Mouse (Mus musculus): Measurements from ENCODE around the gene Pias3.
"Not testable (repeated sequence)": the region's sequence is repeated elsewhere in the genome, so short reads cannot be mapped to it uniquely, and the experiment has no call there.

Gene Pias3

DNA sequence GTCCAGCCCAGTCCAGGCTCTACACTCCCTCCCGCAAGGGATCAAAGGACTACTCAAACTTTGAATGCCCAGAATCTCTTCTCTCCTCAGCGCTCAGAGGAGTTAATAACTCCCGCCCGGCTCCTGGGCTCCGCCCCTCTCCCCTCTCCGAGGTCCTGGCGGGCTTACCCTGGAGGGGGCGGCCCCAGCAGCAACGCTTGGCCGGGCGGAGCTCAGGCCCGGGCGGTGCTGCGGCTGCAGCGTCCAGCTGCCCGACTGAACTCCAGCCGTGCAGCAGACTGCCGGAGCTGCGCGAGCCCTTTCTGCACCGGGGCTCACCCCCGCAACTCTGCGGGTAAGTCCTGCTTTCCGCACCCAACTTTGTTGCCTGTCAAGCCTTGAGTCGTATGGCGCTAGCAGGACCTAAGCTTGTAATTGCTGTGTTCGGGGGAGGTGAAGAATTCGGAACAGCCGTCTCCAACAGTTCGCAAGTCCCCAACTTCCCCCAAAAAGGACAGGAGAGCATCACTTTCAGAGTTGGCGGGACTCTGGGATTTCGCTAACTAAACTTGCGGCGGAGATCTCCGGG lies at the start of gene Pias3:
Pias3 (plus strand) TSS at position 187 of the 568 bp plus-strand sequence.
- peak; percentile 61 to 66 for DNase-seq

DNA sequence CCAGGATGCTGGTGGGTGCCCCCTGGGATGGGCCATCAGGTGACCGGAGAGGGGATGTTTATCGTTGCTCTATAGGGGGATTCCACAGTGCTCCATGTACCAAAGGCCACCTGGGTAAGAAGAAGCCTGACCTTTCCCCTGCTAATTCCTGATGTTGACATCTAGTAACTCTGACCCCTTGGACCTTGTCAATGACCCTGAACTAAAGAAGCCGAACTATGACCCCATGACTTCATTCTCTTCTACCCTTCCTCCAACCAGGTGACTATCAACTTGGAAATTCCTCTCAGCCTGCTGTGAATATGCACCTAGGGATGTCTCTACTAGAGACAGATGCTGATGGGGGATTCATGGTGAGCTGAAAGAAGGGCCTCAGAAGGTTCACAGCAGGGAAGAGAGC lies 48.8 kb upstream of the Pias3 start:
- no peak for DNase-seq

DNA sequence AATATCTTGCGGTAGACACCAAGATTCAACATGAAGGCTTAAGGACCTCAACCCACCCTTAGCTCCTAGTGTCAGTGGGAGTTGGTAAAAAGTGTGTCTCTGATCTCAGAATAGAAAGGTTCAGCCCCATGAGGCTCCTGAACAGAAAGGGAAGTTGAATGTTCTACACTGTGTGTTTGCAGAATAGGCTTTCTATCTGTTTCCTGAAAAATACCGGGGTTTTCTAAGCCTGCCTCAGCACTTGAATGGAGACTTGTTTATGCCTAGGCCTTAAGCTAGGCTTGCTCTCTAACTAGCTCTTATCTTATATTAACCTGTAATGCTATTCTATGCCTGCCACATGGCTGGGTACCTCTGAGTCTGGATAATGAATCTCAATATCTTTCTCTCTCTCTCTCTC lies 35.3 kb upstream of the Pias3 start:
- DNase-seq = no peak

DNA sequence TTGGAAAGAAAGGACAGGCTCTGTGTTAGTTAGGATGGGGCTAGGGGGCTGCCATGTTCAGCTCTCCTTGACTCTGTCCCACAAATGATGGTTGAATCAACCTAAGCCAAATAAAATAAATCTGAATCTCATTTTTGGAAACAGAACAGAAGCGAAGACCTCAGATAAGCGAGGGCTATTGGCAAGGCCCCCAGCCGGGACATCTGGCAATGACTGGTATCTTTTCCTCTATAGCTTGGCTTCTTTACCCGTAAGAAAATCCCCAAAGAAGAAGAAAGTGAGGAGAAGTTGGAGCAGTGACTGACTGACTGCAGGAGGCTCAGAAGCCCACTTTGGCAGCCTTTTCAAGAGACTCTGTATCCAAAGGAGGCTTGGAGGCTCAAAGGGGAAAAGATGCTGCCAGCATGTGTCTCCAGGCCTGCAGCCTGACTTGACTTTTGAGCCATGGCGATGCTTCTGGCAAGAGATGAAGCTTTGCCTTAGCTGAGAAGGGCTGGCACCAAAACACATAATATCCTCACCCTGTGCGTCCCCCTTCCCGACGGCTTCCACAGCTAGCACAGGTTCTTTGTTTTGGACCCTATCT lies 33.4 kb upstream of the Pias3 start:
- DNase-seq = no peak

DNA sequence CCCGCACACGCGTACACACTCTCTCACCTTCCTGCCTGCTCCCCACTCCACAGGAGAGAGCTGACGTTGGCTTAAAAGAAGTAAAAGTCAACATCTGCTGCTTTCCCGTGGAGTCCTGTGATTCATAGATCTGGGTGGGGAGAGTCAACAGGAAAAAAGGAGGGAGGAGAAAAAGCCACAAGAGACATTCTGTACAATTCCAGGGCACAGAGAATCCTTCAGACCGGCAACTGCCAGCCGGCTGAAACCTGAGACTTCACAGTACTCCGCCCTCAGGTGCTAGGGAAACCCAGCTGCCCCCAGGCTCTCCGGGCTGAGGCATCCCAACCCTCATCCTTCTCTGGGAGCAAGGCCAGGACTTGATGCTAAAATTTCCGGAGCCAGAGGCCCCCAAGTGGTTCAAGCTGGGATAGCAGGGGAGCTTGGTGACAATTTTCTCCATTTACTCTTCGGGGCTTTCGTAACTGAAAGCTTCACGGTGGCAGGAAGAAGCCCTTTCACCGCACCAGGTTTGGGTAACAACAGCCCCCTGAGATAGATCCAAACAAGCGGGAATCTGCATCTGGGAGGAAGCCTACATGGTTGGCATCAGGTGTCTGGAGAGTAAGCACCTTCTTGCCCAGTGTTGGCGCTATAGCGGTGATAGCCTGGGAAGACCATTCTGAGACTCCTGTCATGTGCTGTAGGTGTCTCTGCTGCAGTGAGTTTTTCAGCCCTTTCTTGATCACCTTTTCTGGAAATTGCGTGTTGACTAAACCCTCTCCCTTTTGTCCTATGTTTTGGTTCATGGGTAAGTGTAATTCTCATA lies 32.5 kb upstream of the Pias3 start:
- DNase-seq = peak; percentile 41 to 77

DNA sequence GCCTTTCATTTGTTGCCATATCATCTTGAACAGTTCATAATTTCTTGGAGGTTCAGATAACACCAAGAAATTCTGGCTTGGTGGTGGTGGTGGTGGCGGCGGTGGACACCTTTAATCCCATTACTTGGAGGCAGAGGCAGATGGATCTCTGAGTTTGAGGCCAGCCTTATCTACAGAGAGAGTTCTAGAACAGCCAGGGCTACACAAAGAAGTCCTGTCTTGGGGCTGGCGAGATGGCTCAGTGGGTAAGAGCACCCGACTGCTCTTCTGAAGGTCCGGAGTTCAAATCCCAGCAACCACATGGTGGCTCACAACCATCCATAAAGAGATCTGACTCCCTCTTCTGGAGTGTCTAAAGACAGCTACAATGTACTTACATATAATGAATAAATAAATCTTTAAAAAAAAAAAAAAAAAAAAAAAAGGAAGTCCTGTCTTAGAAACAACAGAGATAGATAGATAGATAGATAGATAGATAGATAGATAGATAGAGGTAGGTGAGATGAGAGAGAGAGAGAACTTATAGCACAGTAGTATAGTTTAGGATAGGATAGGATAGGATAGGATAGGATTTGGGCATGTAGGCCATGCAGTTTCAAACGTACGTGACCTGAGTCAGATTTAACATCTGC lies 30.3 kb upstream of the Pias3 start:
- DNase-seq = not testable (repeated sequence)

DNA sequence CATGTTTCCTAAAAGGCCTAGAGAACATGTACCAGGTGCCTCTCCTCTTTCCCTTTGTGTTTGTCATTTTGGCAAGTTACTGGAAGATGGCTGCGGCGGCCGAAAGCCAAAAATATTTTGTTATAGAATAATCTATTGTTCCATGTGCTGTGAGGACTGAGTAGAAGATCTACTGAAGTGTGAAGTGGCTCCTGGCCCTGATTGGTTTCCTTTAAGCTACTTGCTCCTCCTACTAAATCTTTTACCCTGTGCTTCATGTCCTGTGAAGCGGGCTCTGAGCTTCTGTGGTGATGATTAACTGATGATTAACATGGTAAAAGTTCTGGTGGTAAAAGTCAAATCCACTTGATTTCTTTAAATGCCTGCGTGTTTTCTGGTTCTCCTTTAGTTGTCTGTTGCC lies 29.3 kb upstream of the Pias3 start:
- DNase-seq = no peak

- no peak for DNase-seq
Observed at GRCm38 (mm10) chr3:96667316-96667715, 28.9 kb upstream of the Pias3 start.

GRCm38 (mm10) chr3:96668424-96669067 lies 27.6 kb upstream of the Pias3 start:
- DNase-seq = no peak

GRCm38 (mm10) chr3:96669727-96670468 lies 26.3 kb upstream of the Pias3 start, which contains the start of gene Ankrd35:
Gene Ankrd35, plus strand, starts transcription at chr3:96670131.
- peak; percentile 71 for DNase-seq

GRCm38 (mm10) chr3:96671519-96671918 lies 24.7 kb upstream of the Pias3 start:
- no peak for DNase-seq

DNA sequence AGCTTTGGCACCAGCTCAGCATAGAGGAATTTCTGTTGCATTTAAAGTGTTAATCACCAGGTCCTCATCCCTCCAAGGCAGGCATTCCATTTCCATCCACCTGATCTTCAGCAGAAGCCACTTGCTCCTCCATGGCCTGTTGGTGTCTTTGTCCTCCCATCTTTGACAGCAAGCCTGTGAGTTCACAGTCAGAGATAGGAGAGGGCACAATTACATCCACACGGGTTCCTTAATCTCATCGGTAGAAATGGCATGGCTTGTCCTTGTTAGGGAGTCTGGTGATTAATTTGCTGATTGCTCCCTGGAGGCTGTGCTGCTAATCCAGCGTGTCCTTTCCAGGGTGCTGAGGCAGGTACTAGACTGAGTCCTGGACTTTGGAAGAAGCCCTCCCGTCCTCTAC lies 22.7 kb upstream of the Pias3 start:
- DNase-seq = no peak

DNA sequence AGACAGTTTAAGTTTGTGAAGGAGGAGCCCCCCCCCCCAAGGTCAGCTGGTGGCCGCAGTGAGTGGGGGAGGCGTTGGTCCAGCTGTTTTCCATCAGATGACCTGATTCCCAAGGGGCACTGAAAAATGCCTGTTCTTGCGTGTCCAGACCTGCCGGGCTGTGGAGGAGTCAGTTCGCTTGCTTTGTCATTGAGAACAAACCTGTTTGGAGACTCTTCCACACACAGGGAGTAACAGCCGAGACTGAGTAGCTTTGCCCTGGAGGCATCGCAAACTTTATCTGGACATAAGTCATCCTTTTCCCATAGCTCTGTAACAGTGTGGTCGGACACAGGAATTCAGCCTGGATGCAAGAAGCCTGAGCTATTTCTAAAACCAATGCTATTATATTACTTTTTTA lies 21.7 kb upstream of the Pias3 start:
- DNase-seq = no peak

DNA sequence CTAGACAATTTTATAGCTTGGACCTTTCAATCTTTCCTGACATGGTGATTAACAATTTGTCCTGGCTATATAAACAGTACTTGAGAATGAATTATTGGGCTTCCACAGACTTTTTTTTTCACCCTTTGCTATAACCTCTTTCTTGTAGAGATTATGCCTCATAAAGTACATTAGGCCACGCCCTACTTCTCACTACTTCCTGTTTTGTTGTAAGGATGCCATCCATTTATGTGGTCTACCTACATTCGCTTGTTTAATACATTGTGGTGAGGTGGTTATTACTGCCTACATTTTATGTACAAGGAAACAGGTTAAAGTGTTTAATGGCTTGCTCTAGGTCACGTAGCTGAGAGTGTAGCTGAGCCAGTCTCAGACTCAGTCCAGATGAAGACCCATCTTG lies 21.0 kb upstream of the Pias3 start:
- DNase-seq = no peak

GRCm38 (mm10) chr3:96675690-96676089 lies 20.5 kb upstream of the Pias3 start:
- no peak for DNase-seq

DNA sequence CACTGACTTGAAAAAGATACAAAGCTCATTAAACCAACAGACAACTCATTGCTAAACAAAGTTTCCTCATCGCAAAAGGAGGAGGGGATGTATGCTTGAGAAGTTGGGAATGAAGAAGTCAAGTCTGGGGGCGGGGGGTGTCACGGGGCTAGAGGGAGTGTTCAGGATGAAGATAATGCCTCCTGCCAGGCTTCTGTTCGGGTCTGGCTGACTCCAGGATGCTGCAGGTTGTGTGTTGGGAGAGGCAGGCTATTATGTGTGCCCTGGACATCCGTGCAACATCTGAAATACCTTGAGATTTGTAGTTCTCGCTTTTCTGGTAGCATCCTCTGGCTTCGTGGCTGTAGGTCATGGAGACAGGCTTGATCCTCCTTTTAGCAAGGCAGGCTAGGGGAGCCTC lies 17.7 kb upstream of the Pias3 start:
- DNase-seq = no peak

- no peak for DNase-seq
Observed at GRCm38 (mm10) chr3:96679159-96679674, 17.0 kb upstream of the Pias3 start.

DNA sequence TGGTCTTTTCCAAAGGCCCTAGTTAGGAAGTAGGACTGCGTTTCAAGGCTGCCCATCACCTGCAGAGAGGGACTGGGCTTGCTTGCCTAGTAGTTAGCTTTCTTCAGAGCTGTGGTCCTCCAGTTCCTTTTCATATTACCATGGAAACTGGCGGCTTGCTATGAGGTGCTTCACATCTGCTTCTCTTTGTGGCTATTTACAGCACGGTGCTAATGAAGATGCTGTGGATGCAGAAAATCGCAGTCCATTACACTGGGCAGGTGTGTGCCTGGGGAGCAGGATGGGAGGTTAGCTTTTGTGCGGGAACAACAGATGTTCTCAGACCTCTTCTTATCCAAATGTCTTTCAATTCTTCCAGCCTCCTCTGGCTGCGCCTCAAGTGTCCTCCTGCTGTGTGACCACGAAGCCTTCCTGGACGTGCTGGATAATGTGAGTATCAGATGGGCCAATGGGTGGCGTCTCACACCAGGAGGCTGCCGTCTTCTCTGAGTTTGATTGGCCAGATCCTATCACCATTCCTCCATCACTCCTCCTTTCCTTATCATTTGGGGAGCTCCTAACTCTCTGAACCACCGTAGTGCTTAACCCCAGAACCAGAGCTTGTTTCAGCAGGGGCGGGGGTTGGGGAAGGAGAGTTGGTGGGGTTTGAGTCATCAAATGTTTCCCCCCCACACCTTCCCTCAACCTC lies 15.8 kb upstream of the Pias3 start:
- no peak for DNase-seq

DNA sequence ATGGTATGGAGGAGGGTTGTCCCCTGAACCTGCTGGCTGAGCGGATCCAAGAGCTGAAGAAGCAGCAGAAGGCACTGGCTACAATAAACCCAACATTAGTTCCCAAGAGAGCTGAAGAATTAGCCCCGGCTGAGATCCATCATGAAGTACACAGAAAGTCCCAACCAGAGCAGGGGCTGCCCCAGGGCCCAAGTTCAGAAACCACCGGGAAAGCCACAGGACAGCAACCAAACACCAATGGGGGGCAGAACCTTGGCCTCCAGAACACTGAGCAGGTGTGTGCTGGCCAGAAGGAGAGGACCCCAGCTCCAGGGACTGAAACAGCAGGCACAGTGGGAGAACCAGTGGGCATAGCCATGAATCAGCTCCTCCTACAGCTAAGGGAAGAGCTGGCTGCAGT lies 12.7 kb upstream of the Pias3 start:
- no peak for DNase-seq

DNA sequence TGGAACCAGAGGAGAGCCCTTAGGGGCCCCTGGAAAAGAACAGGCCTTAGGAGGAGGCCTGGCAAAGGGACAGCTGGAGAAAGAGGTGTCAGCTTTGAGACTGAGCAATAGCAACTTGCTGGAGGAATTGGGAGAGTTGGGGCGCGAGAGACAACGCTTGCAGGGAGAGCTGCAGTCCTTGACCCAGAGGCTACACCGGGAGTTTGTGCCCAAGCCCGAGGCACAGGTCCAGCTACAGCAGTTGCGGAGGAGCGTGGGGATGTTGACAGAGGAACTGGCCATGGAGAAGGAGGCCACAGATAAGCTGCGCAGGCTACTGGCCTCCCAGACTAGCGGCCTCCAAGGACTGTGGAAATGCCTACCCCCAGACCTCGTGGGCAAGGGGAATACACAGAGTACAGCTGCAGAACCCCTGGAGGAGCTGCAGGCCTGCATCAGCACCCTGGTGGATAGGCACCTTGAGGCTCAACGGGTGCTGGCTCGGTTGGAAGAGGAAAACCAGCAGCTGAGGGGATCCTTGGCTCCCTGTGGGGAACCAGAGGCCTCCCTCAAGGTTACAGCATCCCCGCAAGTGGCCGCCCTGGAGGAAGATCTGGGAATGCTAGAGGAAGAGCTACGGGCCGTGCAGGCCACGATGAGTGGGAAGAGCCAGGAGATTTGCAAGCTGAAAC lies 11.9 kb upstream of the Pias3 start:
- no peak for DNase-seq

GRCm38 (mm10) chr3:96684822-96685156 lies 11.4 kb upstream of the Pias3 start:
- no peak for DNase-seq
